Mouse (Mus musculus) embryonic fibroblast, embryonic 13.5 days (primary cell): ENCODE results near the gene Epn1. TPM values are rescaled to one million over a fixed set of nuclear protein-coding genes. Genes with fewer than 3 reads are reported as not detected.

ENCODE experiments used
- H3K27ac ChIP-seq: 2 replicates; pipeline ENCODE4 v1.5.1; 2012; ENCODE audit warnings: low read length, control low read depth, inconsistent platforms; ENCODE audit not compliant: insufficient read depth
- H3K4me1 ChIP-seq: 2 replicates; pipeline ENCODE4 v1.6.1; 2011; ENCODE audit warnings: low read length; ENCODE audit not compliant: control insufficient read depth, insufficient read depth
- H3K4me3 ChIP-seq: 2 replicates; pipeline ENCODE4 v1.5.1; 2011; ENCODE audit warnings: mild to moderate bottlenecking, control low read depth, low read length; ENCODE audit not compliant: insufficient read depth
- CTCF ChIP-seq: IDR thresholded peaks from 2 replicates; pipeline ENCODE4 v1.5.1; 2011; ENCODE audit warnings: mild to moderate bottlenecking, control low read depth, low read length, moderate library complexity, borderline replicate concordance; ENCODE audit not compliant: insufficient read depth
- POLR2A ChIP-seq: IDR thresholded peaks from 2 replicates; pipeline ENCODE4 v1.6.1; 2011; ENCODE audit warnings: low read depth, mild to moderate bottlenecking, control low read depth, low read length, moderate library complexity
- polyA plus RNA-seq: library from polyadenylated mRNA; stranded (reverse); fragments of >200 nt; gene quantifications from 2 replicates; pipeline ENCODE4 v1.2.4, GENCODE M21; 2011; ENCODE audit warnings: low read depth; ENCODE audit not compliant: missing spikeins, insufficient read length

The Epn1 gene
- polyA plus RNA-seq: 66.2 and 69.3 TPM in 2 replicates

GRCm38 (mm10) chr7:5080010-5080751 lies at the start of gene Epn1:
Gene Epn1 (plus strand): TSS chr7:5080235.
- H3K4me1 ChIP-seq: peaks cover 2% of the 10 kb centered on the region; the same call in 1 of the 2 replicates
- H3K27ac ChIP-seq: peak within 1 kb of the TSS; percentile 67
- peak within 1 kb of the TSS; percentile 88 for H3K4me3 ChIP-seq
- TF ChIP-seq POLR2A (peak; percentile 56), CTCF (no peak)

GRCm38 (mm10) chr7:5030554-5031275 lies 49.3 kb upstream of the Epn1 start:
- H3K4me1 ChIP-seq: no peaks in the 10 kb centered on the region
- TF ChIP-seq CTCF: no peak
- no peak for TF ChIP-seq POLR2A
- no peak overlapping the region for H3K4me3 ChIP-seq
- no peak overlapping the region for H3K27ac ChIP-seq

GRCm38 (mm10) chr7:5031496-5031895 lies 48.5 kb upstream of the Epn1 start:
- no peaks in the 10 kb centered on the region for H3K4me1 ChIP-seq
- no peak overlapping the region for H3K4me3 ChIP-seq
- H3K27ac ChIP-seq: no peak overlapping the region
- no peak for TF ChIP-seq CTCF
- no peak for TF ChIP-seq POLR2A

- H3K27ac ChIP-seq: no peak within 1 kb of the TSS
- no peak within 1 kb of the TSS for H3K4me3 ChIP-seq
- no peaks in the 10 kb centered on the region for H3K4me1 ChIP-seq
- TF ChIP-seq CTCF (no peak), POLR2A (0 out of 2 replicates have a peak, but pooled peaks have one; percentile 5)
These were observed 46.2 kb upstream of the Epn1 start, which contains the start of gene 4632433K11Rik for GRCm38 (mm10) chr7:5033818-5034217. Gene 4632433K11Rik (plus strand): TSS chr7:5034118.

- Histone ChIP-seq H3K4me3 (no peak overlapping the region), H3K27ac (no peak overlapping the region), H3K4me1 (0 out of 2 replicates have a peak, but pooled peaks cover 4% of the 10 kb centered on the region)
These were observed 44.4 kb upstream of the Epn1 start for GRCm38 (mm10) chr7:5035628-5036027.

GRCm38 (mm10) chr7:5036136-5036535 lies 43.9 kb upstream of the Epn1 start:
- 0 out of 2 replicates have a peak, but pooled peaks cover 4% of the 10 kb centered on the region for H3K4me1 ChIP-seq
- no peak overlapping the region for H3K27ac ChIP-seq
- TF ChIP-seq CTCF (no peak), POLR2A (no peak)

More at GRCm38 (mm10) chr7:5035628-5036027, 44.4 kb upstream of the Epn1 start:
- TF ChIP-seq POLR2A (no peak), CTCF (no peak)

GRCm38 (mm10) chr7:5037026-5037425 lies 43.0 kb upstream of the Epn1 start:
- H3K27ac ChIP-seq: no peak overlapping the region
- TF ChIP-seq CTCF: no peak
- TF ChIP-seq POLR2A: no peak
- no peak overlapping the region for H3K4me3 ChIP-seq
- H3K4me1 ChIP-seq: 0 out of 2 replicates have a peak, but pooled peaks cover 4% of the 10 kb centered on the region

More at GRCm38 (mm10) chr7:5036136-5036535, 43.9 kb upstream of the Epn1 start:
- no peak overlapping the region for H3K4me3 ChIP-seq

- H3K27ac ChIP-seq: no peak overlapping the region
These were observed 42.6 kb upstream of the Epn1 start for GRCm38 (mm10) chr7:5037467-5037866.

GRCm38 (mm10) chr7:5038109-5038732 lies 41.8 kb upstream of the Epn1 start, which contains the start of gene Zfp784:
Gene Zfp784 (minus strand): TSS chr7:5038446.
- H3K4me3 ChIP-seq: peak within 1 kb of the TSS; percentile 70

More at GRCm38 (mm10) chr7:5037467-5037866, 42.6 kb upstream of the Epn1 start:
- no peak overlapping the region for H3K4me3 ChIP-seq
- no peak for TF ChIP-seq CTCF
- no peak; the same call in 1 of the 2 replicates for TF ChIP-seq POLR2A
- 0 out of 2 replicates have a peak, but pooled peaks cover 4% of the 10 kb centered on the region for H3K4me1 ChIP-seq

More at GRCm38 (mm10) chr7:5038109-5038732, 41.8 kb upstream of the Epn1 start, which contains the start of gene Zfp784:
- Histone ChIP-seq H3K27ac (peak within 1 kb of the TSS; percentile 85), H3K4me1 (0 out of 2 replicates have a peak, but pooled peaks cover 4% of the 10 kb centered on the region)
- TF ChIP-seq CTCF (no peak), POLR2A (peak; percentile 84)
